Mouse (Mus musculus): ENCODE results near the gene Nipsnap1. TPM values are rescaled to one million over a fixed set of nuclear protein-coding genes. Genes with fewer than 3 reads are reported as not detected.

The Nipsnap1 gene
- polyA plus RNA-seq, 1 experiment from 2014 or later, result 119 TPM

- Histone ChIP-seq H3K4me3 (ENCODE audit: low read length) (no peak overlapping the region), H3K4me2 (ENCODE audit: low read depth, low read length) (no peak overlapping the region), H3K9me3 (ENCODE audit: control insufficient read depth, low read length) (no peaks in the 10 kb centered on the region), H3K4me1 (ENCODE audit: control insufficient read depth, insufficient read depth, low read length) (no peaks in the 10 kb centered on the region), H3K9ac (ENCODE audit: low read depth, low read length) (no peak overlapping the region), H3K36me3 (ENCODE audit: control insufficient read depth, insufficient read depth, low read length) (no peaks in the 10 kb centered on the region), H3K27me3 (replicated peaks; ENCODE audit: control insufficient read depth, insufficient read depth, low read length) (no peaks in the 10 kb centered on the region), H3K27ac (ENCODE audit: low read length) (no peak overlapping the region)
- ATAC-seq, result no peak
- WGBS, result 86% methylated on average over 5 of the region's 5 CpGs
Observed at GRCm38 (mm10) chr11:4936243-4936642, 62.5 kb downstream of the Nipsnap1 start.

Small RNA genes within 50 kb of the gene (microRNA-seq; reads per million reads assigned to microRNA genes)
- 1.6 reads per million for gene Mir6918

Other genes with a start within 250 kb of the Nipsnap1 start
- 32.0 and 32.8 TPM in 2 replicates for gene Ascc2, start 236.2 kb upstream of the Nipsnap1 start, polyA plus RNA-seq (2015; fragmentation: Nextera tagmentation; extraction: Ambion mirVana)
- 1,259 and 1,267 TPM in 2 replicates for gene Uqcr10, start 169.6 kb upstream of the Nipsnap1 start, polyA plus RNA-seq (2015; fragmentation: Nextera tagmentation; extraction: Ambion mirVana)
- 64.8 and 66.0 TPM in 2 replicates for gene Zmat5, start 169.3 kb upstream of the Nipsnap1 start, polyA plus RNA-seq (2015; fragmentation: Nextera tagmentation; extraction: Ambion mirVana)
- 0.07 and 0.15 TPM in 2 replicates for gene Cabp7, start 127.2 kb upstream of the Nipsnap1 start, polyA plus RNA-seq (2015; fragmentation: Nextera tagmentation; extraction: Ambion mirVana)
- 38.0 and 38.8 TPM in 2 replicates for gene Nf2, start 24.4 kb upstream of the Nipsnap1 start, polyA plus RNA-seq (2015; fragmentation: Nextera tagmentation; extraction: Ambion mirVana)
- gene Thoc5, start 21.4 kb downstream of the Nipsnap1 start, polyA plus RNA-seq (2015; fragmentation: Nextera tagmentation; extraction: Ambion mirVana), result 30.3 and 32.7 TPM in 2 replicates
- gene Nefh, start 74.1 kb downstream of the Nipsnap1 start, polyA plus RNA-seq (2015; fragmentation: Nextera tagmentation; extraction: Ambion mirVana), result 0.55 and 0.61 TPM in 2 replicates
- 81.2 and 85.4 TPM in 2 replicates for gene Ap1b1, start 112.9 kb downstream of the Nipsnap1 start, polyA plus RNA-seq (2015; fragmentation: Nextera tagmentation; extraction: Ambion mirVana)
- gene Rasl10a, start 184.2 kb downstream of the Nipsnap1 start, polyA plus RNA-seq (2015; fragmentation: Nextera tagmentation; extraction: Ambion mirVana), result 0.69 and 0.71 TPM in 2 replicates
- gene Gas2l1, start 191.4 kb downstream of the Nipsnap1 start, polyA plus RNA-seq (2015; fragmentation: Nextera tagmentation; extraction: Ambion mirVana), result 17.5 and 21.0 TPM in 2 replicates
- gene Rhbdd3, start 225.0 kb downstream of the Nipsnap1 start, polyA plus RNA-seq (2015; fragmentation: Nextera tagmentation; extraction: Ambion mirVana), result 27.8 and 32.5 TPM in 2 replicates
- 499 and 529 TPM in 2 replicates for gene Ewsr1, start 225.3 kb downstream of the Nipsnap1 start, polyA plus RNA-seq (2015; fragmentation: Nextera tagmentation; extraction: Ambion mirVana)